Comparison of ENCODE assay signal across 14 mouse cellular contexts in the genomic region with DNA sequence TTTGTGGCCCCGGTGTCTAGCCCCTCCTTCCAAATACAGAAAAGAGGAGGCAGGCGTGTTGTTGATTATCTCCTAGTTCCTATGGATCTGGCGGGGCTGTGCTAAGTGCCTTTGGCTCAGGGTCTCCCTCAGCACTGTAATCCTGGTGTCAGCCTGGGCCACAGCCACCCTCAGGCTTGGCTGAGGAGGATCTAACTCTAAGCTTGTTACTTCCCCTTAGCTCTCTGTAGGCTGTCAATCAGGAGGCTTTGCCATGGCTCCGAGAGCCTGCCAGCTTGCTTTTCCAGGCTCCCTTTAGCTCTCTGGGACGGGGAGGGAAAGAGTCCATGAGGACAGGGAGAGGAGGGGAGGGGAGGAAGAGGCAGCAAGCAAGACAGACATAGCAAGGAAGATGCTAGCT.
DNase-seq lines count a peak whose midpoint lies in the region; ATAC-seq and TF ChIP-seq lines count a peak whose summit lies in the region.
"Had no signal": no experiment of that assay in that cellular context is flagged by ENCODE, and none has a peak within 500 bp of the region (broad histone marks: within the 10 kb centered on the region; RNA-seq: fewer than 3 reads in every experiment).

No protein-coding gene starts in this region.

- H3K27ac ChIP-seq in midbrain, embryonic 10.5 days (replicated peaks) = peak overlapping the region; percentile 55; the same call in 1 of the 2 replicates
- H3K27ac ChIP-seq in midbrain, postnatal 0 days (ENCODE audit: low read depth, low read length) = no peak overlapping the region
- H3K27ac ChIP-seq: embryonic facial prominence, embryonic 12.5 days; neural tube, embryonic 13.5 days had no signal

- H3K9me3 ChIP-seq in midbrain, embryonic 10.5 days (replicated peaks) = no peaks in the 10 kb centered on the region
- H3K9me3 ChIP-seq in midbrain, postnatal 0 days (ENCODE audit: low read length) = no peaks in the 10 kb centered on the region
- H3K9me3 ChIP-seq: embryonic facial prominence, embryonic 12.5 days; heart, embryonic 12.5 days; neural tube, embryonic 13.5 days had no signal

- H3K4me1 ChIP-seq in midbrain, embryonic 10.5 days = peaks cover 50% of the 10 kb centered on the region
- H3K4me1 ChIP-seq in midbrain, postnatal 0 days (ENCODE audit: insufficient read depth, low read length) = no peaks in the 10 kb centered on the region

- DNase-seq in cerebellum, postnatal 10 days = peak; percentile 26 to 43
- no peak for DNase-seq in cerebellum, postnatal 14 days
- no peak for DNase-seq in midbrain, embryonic 10.5 days (ENCODE audit: low spot score)
- no peak for DNase-seq in midbrain, postnatal 0 days (ENCODE audit: low spot score)
- no peak for DNase-seq in adrenal gland, adult 8-10 months
- DNase-seq in thymus, adult 18-20 months = no peak
- no peak for DNase-seq in kidney, adult 9 months
- DNase-seq: cerebellum, adult 11-12 months; kidney, adult 2 months; liver, postnatal 0 days had no signal

- no peak overlapping the region for H3K4me2 ChIP-seq in midbrain, postnatal 0 days (ENCODE audit: low read depth, low read length, poor library complexity, severe bottlenecking)
- H3K4me2 ChIP-seq: embryonic facial prominence, embryonic 12.5 days; neural tube, embryonic 13.5 days had no signal

- H3K4me3 ChIP-seq in midbrain, embryonic 10.5 days = no peak overlapping the region
- no peak overlapping the region for H3K4me3 ChIP-seq in midbrain, postnatal 0 days (ENCODE audit: low read depth, low read length)
- H3K4me3 ChIP-seq: embryonic facial prominence, embryonic 12.5 days; heart, embryonic 12.5 days; neural tube, embryonic 13.5 days had no signal

- 36% methylated on average over 5 of the region's 5 CpGs for WGBS in midbrain, embryonic 10.5 days
- WGBS in midbrain, postnatal 0 days = 41% methylated on average over 5 of the region's 5 CpGs

- no peak for TF ChIP-seq CTCF in midbrain, postnatal 0 days (IDR thresholded peaks at IDR 0.05)

- no peak for ATAC-seq in midbrain, postnatal 0 days (ENCODE audit: low FRiP score)
- ATAC-seq in megakaryocyte, adult 5-6 weeks (ENCODE audit: poor library complexity, severe bottlenecking) = peak; percentile 50
- ATAC-seq: liver, postnatal 0 days had no signal

- H3K36me3 ChIP-seq in midbrain, embryonic 10.5 days = no peaks in the 10 kb centered on the region
- H3K36me3 ChIP-seq in midbrain, postnatal 0 days (ENCODE audit: insufficient read depth, low read length) = no peaks in the 10 kb centered on the region
- H3K36me3 ChIP-seq: embryonic facial prominence, embryonic 12.5 days; heart, embryonic 12.5 days; neural tube, embryonic 13.5 days had no signal

- H3K27me3 ChIP-seq in midbrain, embryonic 10.5 days (ENCODE audit: low read depth, poor library complexity, severe bottlenecking) = peaks cover 94% of the 10 kb centered on the region
- H3K27me3 ChIP-seq in midbrain, postnatal 0 days (ENCODE audit: insufficient read depth, low read length) = peaks cover 3% of the 10 kb centered on the region
- H3K27me3 ChIP-seq: heart, embryonic 12.5 days had no signal

- no peak overlapping the region for H3K9ac ChIP-seq in midbrain, postnatal 0 days (replicated peaks; ENCODE audit: low read length, poor library complexity, severe bottlenecking)
- H3K9ac ChIP-seq: embryonic facial prominence, embryonic 12.5 days; heart, embryonic 12.5 days; liver, postnatal 0 days; neural tube, embryonic 13.5 days had no signal

Comparison
In these comparisons a context has a peak if more than half of its experiments do, and no peak if none do; other contexts are left out.
1. DNase-seq: peak in cerebellum, postnatal 10 days (2 of 2); none in cerebellum, postnatal 14 days (0 of 2), midbrain, embryonic 10.5 days (single experiment), midbrain, postnatal 0 days (single experiment), adrenal gland, adult 8-10 months (single experiment), thymus, adult 18-20 months (0 of 2) and kidney, adult 9 months (single experiment).